Mouse (Mus musculus): ENCODE results near the gene Prkg1. TPM values are rescaled to one million over a fixed set of nuclear protein-coding genes. Genes with fewer than 3 reads are reported as not detected.

Gene Prkg1
- total RNA-seq, 2 experiments from 2014 or later, result 7.4 to 7.6 TPM

DNA sequence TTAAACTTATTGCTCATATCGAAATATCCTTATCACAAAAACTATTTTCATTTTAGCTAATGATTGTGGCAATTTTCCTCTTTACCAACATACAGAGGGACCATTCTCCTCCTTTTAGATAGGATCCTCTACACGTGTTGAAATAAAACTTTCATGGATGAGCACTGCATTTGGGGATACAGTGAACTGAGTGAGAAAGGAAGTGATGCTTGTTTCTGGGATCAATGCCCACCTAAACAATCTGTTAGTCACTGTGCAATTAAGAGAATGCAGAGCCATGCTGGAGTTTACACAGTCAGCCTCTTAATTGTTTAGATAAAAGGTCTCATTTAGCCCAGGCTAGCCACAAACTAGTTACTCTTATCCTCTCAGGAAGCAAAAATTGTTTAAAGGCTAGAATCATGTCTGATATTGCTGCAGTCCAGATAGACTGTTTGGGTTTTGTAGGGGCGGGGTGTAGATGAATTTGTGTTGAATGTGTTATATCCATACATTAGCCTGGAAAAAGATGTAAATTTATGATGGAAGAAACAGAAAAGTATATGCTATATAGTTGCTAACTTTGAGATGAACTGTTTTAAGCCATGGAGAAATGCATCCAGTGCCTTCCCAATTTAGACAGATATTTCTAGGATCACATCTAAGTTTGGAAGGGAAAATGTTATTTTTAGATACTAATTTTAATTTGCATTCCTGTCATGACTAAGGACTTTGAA is 1151.5 kb downstream of the Prkg1 start:
- DNase-seq, result no peak

DNA sequence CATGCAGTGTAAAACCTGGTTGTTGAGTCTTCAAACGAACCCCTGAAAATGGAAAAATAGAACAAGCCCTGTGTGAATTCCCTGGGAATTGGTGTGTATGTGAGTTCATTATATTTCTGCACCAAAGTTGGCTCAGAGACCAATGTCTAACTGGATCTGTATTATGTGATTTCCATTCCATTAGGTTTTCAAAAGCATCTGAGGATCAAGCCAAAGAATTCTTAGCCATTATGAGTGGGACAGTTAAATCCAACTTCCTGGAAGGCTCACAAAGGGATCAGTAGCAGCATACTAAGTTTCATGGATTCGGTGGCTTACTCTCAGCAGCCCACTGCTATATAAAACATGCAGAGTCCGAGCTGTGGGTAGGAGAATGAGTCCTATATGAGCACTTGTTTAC is 1178.5 kb downstream of the Prkg1 start:
- DNase-seq, result no peak

DNA sequence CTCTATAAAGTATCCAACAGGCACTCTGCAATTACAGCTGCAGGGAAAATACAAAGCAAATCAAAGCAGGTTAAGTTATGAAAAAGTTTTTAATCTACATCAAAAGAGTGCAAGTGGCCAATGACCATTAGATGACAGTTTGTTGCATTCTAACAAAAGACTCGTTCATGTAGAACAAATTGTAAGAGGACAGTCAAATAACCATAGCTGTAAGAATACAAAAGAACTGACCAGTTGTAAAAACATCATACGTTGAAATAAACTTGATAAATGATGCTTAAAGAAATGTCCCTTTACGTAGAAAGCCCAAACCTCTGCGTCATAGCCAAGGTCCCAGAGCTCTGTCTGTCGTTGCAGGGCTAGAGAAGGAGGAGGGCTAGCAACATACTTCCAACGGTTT is 1200.3 kb downstream of the Prkg1 start:
- DNase-seq, result no peak

DNA sequence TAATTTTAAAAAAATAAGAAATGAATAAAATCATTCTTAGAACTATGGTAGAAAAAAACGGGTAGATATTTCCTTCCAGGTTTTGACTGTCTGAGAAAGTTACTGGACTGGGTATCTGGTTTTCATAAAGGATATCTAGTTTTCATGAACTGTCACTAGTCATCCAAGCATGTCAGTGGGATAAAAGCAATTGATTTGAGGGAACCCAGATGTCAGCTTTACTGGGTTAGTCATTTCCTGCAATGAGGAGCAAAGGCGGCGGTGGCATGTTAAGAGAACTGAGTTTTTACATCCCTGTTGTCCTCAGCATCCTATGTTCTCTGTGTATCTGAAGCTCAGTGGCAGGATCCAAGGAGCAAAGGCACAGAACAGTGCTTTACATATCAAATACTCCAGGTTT is 1201.0 kb downstream of the Prkg1 start:
- no peak for DNase-seq

GRCm38 (mm10) chr19:30558024-30558423 is 1206.8 kb downstream of the Prkg1 start:
- no peak for DNase-seq

GRCm38 (mm10) chr19:30554467-30554881 is 1210.4 kb downstream of the Prkg1 start:
- DNase-seq, result peak; percentile 62 to 69

DNA sequence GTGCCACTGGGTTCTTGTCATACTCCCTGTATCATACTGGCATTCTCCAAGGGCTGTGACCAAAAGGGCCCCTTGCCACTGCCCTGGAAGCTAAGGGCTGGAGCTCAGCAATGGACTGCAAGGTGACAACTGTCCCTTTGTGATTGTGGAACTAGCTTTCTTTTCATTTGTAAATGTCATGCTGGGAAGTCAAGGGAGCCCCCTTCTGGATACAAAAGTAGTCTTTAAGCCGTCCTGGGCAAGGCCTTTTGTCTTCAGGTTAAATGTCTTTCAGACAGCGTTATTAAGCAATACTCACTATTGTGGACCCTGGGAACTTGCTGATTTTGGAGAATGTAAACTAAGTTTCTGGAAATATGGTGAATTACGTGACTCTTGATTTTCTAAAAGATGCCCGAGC is 1211.1 kb downstream of the Prkg1 start:
- DNase-seq, result no peak

GRCm38 (mm10) chr19:30552260-30552659 is 1212.6 kb downstream of the Prkg1 start:
- DNase-seq, result no peak

GRCm38 (mm10) chr19:30549854-30550647 is 1214.8 kb downstream of the Prkg1 start:
- no peak for DNase-seq

GRCm38 (mm10) chr19:30549044-30549853 is 1215.6 kb downstream of the Prkg1 start, which contains the start of gene Dkk1:
Dkk1 (minus strand) TSS chr19:30549665.
- no peak for DNase-seq

DNA sequence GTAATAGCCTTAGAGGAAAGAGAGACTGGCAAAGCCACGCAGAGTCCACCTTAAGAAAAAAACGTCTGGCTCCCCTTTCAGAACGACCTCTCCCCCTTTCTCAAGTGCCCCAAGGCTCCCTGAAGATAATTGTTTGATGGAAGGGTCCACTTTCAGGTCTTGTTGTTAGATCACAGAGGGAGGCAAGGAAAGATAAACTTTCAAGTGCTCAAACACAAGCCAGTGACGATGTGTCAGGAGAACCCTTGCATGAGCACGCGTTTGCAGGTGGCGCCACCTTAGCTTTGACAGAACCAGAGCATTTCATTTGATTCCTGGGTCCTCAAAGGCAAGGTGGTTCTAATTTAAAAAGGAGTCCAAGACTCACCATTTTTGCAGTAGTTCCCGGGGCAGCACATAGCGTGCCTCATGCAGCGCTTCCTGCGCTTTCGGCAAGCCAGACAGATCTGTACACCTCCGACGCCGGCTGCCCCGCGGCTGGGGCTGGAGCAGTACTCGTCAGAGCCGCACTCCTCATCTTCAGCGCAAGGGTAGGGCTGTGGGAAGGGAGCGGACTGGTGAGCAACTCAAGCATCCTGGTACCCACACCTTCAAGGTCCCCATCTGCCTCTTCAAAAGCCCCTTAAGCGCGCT is 1216.3 kb downstream of the Prkg1 start:
- no peak for DNase-seq

- DNase-seq, result peak in 1 of 2 experiments; percentile 10
Measured at GRCm38 (mm10) chr19:30539365-30539941, 1225.4 kb downstream of the Prkg1 start.

DNA sequence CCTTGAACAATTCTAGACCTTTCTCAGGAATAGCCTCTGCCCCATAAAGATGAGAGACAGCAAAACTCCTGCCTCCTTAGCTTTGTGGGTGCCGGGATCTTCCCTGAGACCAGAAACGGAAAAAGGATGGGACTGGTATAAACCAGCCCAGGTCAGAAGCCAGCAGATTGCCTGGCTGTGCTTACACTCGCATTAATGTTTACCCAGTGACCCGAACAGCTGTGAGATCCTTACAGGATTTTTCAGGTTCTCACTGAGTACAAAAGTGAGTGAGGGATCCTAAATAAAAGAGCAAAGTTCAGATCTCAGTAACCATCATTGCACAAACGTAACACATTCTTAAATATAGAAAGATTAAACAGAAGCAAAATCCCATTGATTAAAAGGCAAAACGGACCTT is 1248.1 kb downstream of the Prkg1 start:
- no peak for DNase-seq

Other genes with a start within 250 kb of the Prkg1 start
- gene A1cf, start 103.7 kb upstream of the Prkg1 start, total RNA-seq (2021), result under 1 TPM in 1 of 2 experiments, not detected in 1; 0.17 TPM